Mouse (Mus musculus): ENCODE results near the gene Tmem138.

DNA sequence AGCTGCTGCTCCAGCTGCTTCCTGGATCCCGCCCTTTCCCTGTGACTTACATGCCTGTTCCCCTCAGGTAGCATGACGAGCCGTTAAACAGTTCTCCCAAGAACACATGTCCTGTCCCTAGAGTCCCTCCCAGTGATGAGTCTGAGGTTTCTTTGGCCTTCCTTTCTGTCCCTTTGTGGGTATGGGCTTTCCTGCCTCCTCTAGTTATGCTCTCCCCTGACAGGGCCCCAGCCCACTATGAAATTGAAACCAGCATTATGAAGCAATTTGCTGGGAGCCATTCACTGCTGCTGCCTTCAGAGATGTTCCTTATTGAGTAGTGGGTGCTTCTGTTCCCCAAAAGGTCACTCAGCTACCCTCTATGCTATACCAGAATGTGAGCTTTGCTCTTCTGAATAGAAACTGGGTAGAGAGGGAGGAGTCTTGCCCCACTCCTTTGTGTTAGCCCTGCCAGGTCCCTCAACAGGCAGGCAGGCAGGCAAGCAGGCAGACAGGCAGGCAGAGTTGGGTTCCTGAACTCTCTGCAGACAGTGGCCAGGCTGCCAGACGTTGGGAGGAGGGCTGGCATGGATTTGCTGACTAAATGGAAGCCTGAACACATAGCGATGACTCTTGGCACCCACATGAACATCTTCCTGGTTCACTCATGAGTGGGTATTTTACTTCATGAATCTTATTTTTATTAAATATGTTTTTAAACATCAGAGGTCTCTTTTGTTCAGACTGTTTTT is 12.1 kb upstream of the Tmem138 start:
- TF ChIP-seq MAFK (IDR thresholded peaks at IDR 0.05; ENCODE audit: insufficient read depth, low read depth, low read length) (no peak), ZNF384 (IDR thresholded peaks at IDR 0.05; ENCODE audit: low read depth, low read length) (no peak), ZC3H11A (IDR thresholded peaks at IDR 0.05; ENCODE audit: borderline replicate concordance, low read depth, low read length) (no peak)

Measured in ES-E14 (cell line).